Mouse (Mus musculus): Measurements from ENCODE around the gene Ccser1. TPM values are rescaled to one million over a fixed set of nuclear protein-coding genes. Genes with fewer than 3 reads are reported as not detected.

Ccser1 gene
- polyA plus RNA-seq (2015; fragmentation: Nextera tagmentation; extraction: Ambion mirVana): 3.6 and 3.8 TPM in 2 replicates

DNA sequence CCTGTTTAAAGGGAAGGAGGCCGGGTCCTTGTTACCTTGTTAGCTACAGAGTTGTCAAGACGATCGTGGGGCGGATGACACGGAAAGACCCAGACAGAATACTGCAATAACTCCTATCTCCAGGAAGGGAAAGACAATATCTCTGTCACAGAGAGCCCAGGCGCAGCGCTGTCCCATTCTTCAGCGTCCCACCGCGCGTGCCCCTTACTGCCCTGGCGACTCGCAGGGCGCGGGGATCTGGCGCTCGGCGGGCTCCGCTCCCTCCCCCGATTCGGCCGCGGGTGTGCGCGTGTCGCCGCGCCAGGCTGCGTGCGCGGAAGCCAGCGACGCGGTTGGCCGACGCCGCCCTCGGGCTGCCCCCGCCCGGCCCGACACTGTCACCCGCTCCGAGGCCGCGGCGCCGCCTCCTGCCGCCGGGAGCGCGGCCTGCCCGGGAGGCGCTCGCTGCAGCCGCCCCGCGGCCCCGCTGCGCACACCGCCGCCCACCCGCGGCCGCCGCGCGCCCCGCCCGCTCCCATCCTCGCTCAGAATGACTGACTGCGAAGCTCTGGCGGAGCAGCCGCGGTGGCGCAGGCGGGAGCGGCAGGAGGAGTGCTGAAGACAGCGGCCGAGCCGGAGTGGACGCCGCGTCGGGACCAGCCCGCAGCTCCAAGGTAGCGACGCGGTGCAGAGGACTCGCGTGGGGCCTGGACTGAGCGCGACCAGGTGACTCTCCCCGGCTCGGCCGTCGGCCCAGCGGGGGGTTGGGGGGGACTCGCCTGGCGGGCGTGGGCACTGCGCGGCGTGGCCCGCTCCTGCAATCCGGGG, at the start of gene Ccser1:
Gene Ccser1 (plus strand): TSS at position 376 of the 807 bp plus-strand sequence.
- H3K27me3 ChIP-seq (replicated peaks; ENCODE audit: control insufficient read depth, insufficient read depth, low read length): no peaks in the 10 kb centered on the region
- H3K4me2 ChIP-seq (ENCODE audit: low read depth, low read length): peak within 1 kb of the TSS; percentile 96
- under 1% methylated on average over 90 of the region's 105 CpGs for WGBS
- H3K36me3 ChIP-seq (ENCODE audit: control insufficient read depth, insufficient read depth, low read length): no peaks in the 10 kb centered on the region
- H3K9ac ChIP-seq (ENCODE audit: low read depth, low read length): peak within 1 kb of the TSS; percentile 81
- no peaks in the 10 kb centered on the region for H3K9me3 ChIP-seq (ENCODE audit: control insufficient read depth, low read length)
- H3K4me1 ChIP-seq (ENCODE audit: control insufficient read depth, insufficient read depth, low read length): no peaks in the 10 kb centered on the region
- ATAC-seq: peak; percentile 96
- peak within 1 kb of the TSS; percentile 70 for H3K27ac ChIP-seq (ENCODE audit: low read length)
- H3K4me3 ChIP-seq (ENCODE audit: low read length): peak within 1 kb of the TSS; percentile 81

DNA sequence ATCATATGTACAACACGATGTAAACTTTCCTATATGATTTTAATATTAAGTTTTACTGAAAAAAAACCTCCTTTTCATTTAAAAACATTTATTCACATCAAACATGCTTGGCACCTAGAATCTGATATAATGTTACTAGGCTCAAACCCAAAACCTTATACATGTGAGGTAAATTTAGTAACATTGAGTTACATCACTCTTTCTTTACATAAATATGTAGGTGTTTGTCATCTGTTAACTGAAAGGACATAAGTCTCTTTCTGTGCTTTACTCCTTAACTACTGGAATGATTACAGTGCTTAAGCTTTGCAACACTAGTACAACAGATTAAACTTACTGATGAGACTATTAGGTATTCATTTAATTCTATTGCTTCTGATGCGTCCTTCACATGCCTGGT, 43.7 kb upstream of the Ccser1 start:
- no peaks in the 10 kb centered on the region for H3K36me3 ChIP-seq (ENCODE audit: control insufficient read depth, insufficient read depth, low read length)
- no peaks in the 10 kb centered on the region for H3K9me3 ChIP-seq (ENCODE audit: control insufficient read depth, low read length)
- 87% methylated on average over 2 of the region's 2 CpGs for WGBS
- H3K4me2 ChIP-seq (ENCODE audit: low read depth, low read length): no peak overlapping the region
- no peak overlapping the region for H3K9ac ChIP-seq (ENCODE audit: low read depth, low read length)
- no peak for ATAC-seq
- no peaks in the 10 kb centered on the region for H3K4me1 ChIP-seq (ENCODE audit: control insufficient read depth, insufficient read depth, low read length)
- no peak overlapping the region for H3K27ac ChIP-seq (ENCODE audit: low read length)
- H3K4me3 ChIP-seq (ENCODE audit: low read length): no peak overlapping the region
- no peaks in the 10 kb centered on the region for H3K27me3 ChIP-seq (replicated peaks; ENCODE audit: control insufficient read depth, insufficient read depth, low read length)

DNA sequence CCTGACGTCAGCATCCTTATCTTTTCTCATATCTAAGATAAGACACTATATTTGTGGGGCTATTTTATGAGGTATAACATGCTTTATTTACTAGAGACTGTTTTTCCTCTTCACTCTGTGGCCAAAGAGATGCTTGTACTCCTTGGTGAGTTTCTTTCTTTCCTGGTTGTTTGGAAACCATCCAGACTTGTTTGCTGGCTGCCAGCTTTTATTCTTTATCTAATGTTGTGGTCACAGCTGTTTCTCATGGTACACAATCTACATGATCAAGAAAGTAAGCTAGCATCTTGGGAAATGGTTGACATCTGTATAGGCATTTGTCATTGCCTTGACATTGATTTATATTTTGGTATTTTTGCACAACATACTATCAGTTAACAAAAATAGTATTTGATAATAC, 37.1 kb upstream of the Ccser1 start:
- Histone ChIP-seq H3K9me3 (ENCODE audit: control insufficient read depth, low read length) (no peaks in the 10 kb centered on the region), H3K36me3 (ENCODE audit: control insufficient read depth, insufficient read depth, low read length) (no peaks in the 10 kb centered on the region), H3K9ac (ENCODE audit: low read depth, low read length) (no peak overlapping the region), H3K27me3 (replicated peaks; ENCODE audit: control insufficient read depth, insufficient read depth, low read length) (no peaks in the 10 kb centered on the region), H3K4me1 (ENCODE audit: control insufficient read depth, insufficient read depth, low read length) (no peaks in the 10 kb centered on the region), H3K4me3 (ENCODE audit: low read length) (no peak overlapping the region), H3K27ac (ENCODE audit: low read length) (no peak overlapping the region), H3K4me2 (ENCODE audit: low read depth, low read length) (no peak overlapping the region)
- ATAC-seq: no peak
- 47% methylated on average over 1 of the region's 1 CpGs for WGBS

DNA sequence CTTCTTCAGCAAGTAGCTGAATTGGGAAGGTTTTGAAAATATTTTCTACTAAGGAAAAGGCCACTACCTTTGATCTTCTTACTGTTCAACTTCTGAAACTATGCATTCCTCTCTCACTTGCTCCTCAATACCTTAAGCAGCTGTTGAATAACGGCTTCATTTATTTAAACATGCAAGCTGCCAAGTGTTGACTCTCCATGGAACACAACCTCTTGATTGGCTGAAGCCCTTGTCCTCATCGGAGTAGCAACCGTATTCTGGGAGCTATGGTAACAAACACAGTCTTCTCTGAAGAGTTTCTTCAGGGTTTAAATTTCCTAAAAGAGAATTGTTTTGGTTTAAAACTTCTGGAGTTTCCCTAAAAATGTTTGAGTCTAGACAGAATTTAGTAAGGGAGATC, 27.2 kb upstream of the Ccser1 start:
- H3K4me3 ChIP-seq (ENCODE audit: low read length): no peak overlapping the region
- no peak for ATAC-seq
- WGBS: 53% methylated on average over 3 of the region's 3 CpGs
- no peaks in the 10 kb centered on the region for H3K4me1 ChIP-seq (ENCODE audit: control insufficient read depth, insufficient read depth, low read length)
- H3K36me3 ChIP-seq (ENCODE audit: control insufficient read depth, insufficient read depth, low read length): no peaks in the 10 kb centered on the region
- no peak overlapping the region for H3K27ac ChIP-seq (ENCODE audit: low read length)
- H3K9me3 ChIP-seq (ENCODE audit: control insufficient read depth, low read length): no peaks in the 10 kb centered on the region
- no peak overlapping the region for H3K4me2 ChIP-seq (ENCODE audit: low read depth, low read length)
- H3K9ac ChIP-seq (ENCODE audit: low read depth, low read length): no peak overlapping the region
- H3K27me3 ChIP-seq (replicated peaks; ENCODE audit: control insufficient read depth, insufficient read depth, low read length): no peaks in the 10 kb centered on the region

DNA sequence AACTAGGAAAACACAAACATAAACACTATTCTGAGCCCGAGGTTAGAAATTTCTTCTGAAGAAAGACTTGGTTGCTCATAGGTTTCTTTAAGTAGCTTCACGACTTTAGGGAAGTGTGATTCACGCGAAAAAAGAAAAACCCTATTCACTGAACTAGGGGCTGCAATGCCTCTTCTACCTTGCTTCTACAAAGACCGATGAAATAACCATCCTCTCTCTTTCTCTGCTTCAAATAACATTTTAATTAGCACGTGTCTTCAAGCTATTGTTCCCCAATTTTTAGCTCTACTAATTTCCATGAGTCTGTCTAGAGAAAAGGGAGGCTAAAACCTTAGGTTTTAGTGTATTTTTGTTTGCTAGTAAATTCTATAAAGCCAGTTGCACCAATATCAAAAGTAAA, 25.5 kb upstream of the Ccser1 start:
- no peaks in the 10 kb centered on the region for H3K4me1 ChIP-seq (ENCODE audit: control insufficient read depth, insufficient read depth, low read length)
- H3K27me3 ChIP-seq (replicated peaks; ENCODE audit: control insufficient read depth, insufficient read depth, low read length): no peaks in the 10 kb centered on the region
- whole genome bisulfite sequencing: 63% methylated on average over 6 of the region's 6 CpGs
- no peak overlapping the region for H3K4me2 ChIP-seq (ENCODE audit: low read depth, low read length)
- no peak overlapping the region for H3K4me3 ChIP-seq (ENCODE audit: low read length)
- H3K27ac ChIP-seq (ENCODE audit: low read length): no peak overlapping the region
- H3K9me3 ChIP-seq (ENCODE audit: control insufficient read depth, low read length): no peaks in the 10 kb centered on the region
- ATAC-seq: no peak
- H3K36me3 ChIP-seq (ENCODE audit: control insufficient read depth, insufficient read depth, low read length): no peaks in the 10 kb centered on the region
- no peak overlapping the region for H3K9ac ChIP-seq (ENCODE audit: low read depth, low read length)

DNA sequence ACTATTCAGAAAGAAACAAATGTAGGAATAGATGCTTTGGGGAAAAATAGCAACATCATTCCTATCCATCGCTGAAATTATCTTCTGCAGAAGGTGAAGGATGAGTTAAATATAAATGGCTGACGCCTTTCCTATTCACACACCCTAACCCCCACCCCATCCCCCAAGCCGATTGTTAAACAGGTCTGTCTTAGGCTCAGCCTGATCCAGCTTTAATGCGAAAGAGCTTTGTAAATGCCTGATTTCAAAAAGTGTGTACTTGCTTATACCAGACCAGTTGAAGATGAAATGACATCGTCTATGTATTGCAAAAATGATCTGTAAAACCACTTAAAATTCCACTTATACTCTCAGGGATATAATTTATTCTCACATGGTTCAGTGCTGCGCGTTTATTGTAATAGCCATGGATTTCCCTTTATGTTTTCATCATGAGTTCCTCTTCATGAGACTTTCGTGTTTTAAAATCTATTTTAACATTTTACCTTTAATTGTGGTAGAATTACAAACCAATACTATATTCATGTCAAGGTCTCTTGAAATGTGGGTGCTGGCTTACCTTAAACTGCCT, 25.0 kb upstream of the Ccser1 start:
- no peak overlapping the region for H3K9ac ChIP-seq (ENCODE audit: low read depth, low read length)
- H3K9me3 ChIP-seq (ENCODE audit: control insufficient read depth, low read length): no peaks in the 10 kb centered on the region
- WGBS: 61% methylated on average over 8 of the region's 8 CpGs
- ATAC-seq: no peak
- no peaks in the 10 kb centered on the region for H3K27me3 ChIP-seq (replicated peaks; ENCODE audit: control insufficient read depth, insufficient read depth, low read length)
- H3K4me3 ChIP-seq (ENCODE audit: low read length): no peak overlapping the region
- no peak overlapping the region for H3K27ac ChIP-seq (ENCODE audit: low read length)
- no peaks in the 10 kb centered on the region for H3K36me3 ChIP-seq (ENCODE audit: control insufficient read depth, insufficient read depth, low read length)
- H3K4me1 ChIP-seq (ENCODE audit: control insufficient read depth, insufficient read depth, low read length): no peaks in the 10 kb centered on the region
- no peak overlapping the region for H3K4me2 ChIP-seq (ENCODE audit: low read depth, low read length)

DNA sequence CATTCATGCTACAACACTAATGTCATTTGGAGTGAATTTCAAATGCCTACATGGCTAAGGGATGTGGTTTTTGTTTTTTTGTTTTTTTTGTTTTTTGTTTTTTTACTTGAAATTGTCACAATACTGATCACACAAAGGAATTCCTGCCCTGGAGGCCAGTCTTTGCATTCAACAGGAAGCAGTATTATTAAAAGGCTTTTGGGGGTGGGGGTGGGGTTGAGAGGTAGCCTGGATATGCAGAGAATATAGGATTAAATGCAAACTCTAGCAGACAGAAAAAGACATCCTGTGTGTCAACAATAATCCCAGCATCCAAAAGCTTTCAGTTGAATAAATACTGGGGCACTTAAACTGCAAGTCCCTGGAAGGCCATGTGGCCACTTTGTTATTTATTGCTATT, 24.4 kb upstream of the Ccser1 start:
- Histone ChIP-seq H3K9me3 (ENCODE audit: control insufficient read depth, low read length) (no peaks in the 10 kb centered on the region), H3K27me3 (replicated peaks; ENCODE audit: control insufficient read depth, insufficient read depth, low read length) (no peaks in the 10 kb centered on the region), H3K4me2 (ENCODE audit: low read depth, low read length) (no peak overlapping the region), H3K27ac (ENCODE audit: low read length) (no peak overlapping the region), H3K4me3 (ENCODE audit: low read length) (no peak overlapping the region), H3K4me1 (ENCODE audit: control insufficient read depth, insufficient read depth, low read length) (no peaks in the 10 kb centered on the region), H3K36me3 (ENCODE audit: control insufficient read depth, insufficient read depth, low read length) (no peaks in the 10 kb centered on the region), H3K9ac (ENCODE audit: low read depth, low read length) (no peak overlapping the region)
- ATAC-seq: no peak

DNA sequence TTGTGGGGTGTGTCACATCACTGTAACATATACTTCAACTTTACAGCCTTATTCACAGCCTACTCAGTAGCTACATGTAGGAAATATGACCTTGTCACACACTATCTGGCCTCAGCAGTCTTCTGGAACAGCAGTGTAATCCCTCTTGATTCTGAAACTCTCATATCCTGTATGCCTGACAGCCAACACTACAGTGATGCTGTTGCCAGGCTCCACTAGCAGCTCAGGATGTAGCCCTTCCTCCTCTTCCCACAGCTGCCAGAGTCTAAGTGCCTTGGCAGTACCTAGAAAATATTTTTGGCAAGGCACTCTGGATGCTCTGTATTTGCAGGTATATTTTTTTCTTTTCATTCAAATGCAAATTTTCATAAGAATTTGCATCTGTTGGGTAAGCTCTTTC, 18.0 kb upstream of the Ccser1 start:
- Histone ChIP-seq H3K9ac (ENCODE audit: low read depth, low read length) (no peak overlapping the region), H3K4me3 (ENCODE audit: low read length) (no peak overlapping the region), H3K27ac (ENCODE audit: low read length) (no peak overlapping the region), H3K4me1 (ENCODE audit: control insufficient read depth, insufficient read depth, low read length) (no peaks in the 10 kb centered on the region), H3K27me3 (replicated peaks; ENCODE audit: control insufficient read depth, insufficient read depth, low read length) (no peaks in the 10 kb centered on the region), H3K36me3 (ENCODE audit: control insufficient read depth, insufficient read depth, low read length) (no peaks in the 10 kb centered on the region), H3K9me3 (ENCODE audit: control insufficient read depth, low read length) (no peaks in the 10 kb centered on the region), H3K4me2 (ENCODE audit: low read depth, low read length) (no peak overlapping the region)
- ATAC-seq: no peak

DNA sequence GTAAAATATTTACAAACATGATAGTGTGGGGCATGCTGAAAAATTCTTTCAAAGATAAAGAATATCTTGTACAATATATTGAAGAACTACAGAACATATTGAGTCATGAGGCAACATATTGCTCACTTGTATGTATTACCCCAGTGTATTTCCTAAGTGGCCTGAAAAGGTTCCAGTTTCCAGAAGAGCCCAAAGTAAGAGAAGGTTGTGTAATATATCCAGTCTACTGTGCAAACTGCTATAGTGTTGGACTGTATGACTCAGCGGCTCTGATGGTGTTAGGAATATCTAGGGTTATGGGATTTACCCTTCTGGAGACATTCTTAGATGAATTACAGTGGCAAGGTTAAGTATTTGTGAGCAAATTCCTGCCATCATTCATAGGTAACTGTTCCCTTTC, 13.2 kb upstream of the Ccser1 start:
- Histone ChIP-seq H3K4me1 (ENCODE audit: control insufficient read depth, insufficient read depth, low read length) (no peaks in the 10 kb centered on the region), H3K36me3 (ENCODE audit: control insufficient read depth, insufficient read depth, low read length) (no peaks in the 10 kb centered on the region), H3K9me3 (ENCODE audit: control insufficient read depth, low read length) (no peaks in the 10 kb centered on the region), H3K9ac (ENCODE audit: low read depth, low read length) (no peak overlapping the region), H3K4me2 (ENCODE audit: low read depth, low read length) (no peak overlapping the region), H3K4me3 (ENCODE audit: low read length) (no peak overlapping the region), H3K27me3 (replicated peaks; ENCODE audit: control insufficient read depth, insufficient read depth, low read length) (no peaks in the 10 kb centered on the region), H3K27ac (ENCODE audit: low read length) (no peak overlapping the region)
- WGBS: 83% methylated on average over 1 of the region's 1 CpGs
- ATAC-seq: no peak

DNA sequence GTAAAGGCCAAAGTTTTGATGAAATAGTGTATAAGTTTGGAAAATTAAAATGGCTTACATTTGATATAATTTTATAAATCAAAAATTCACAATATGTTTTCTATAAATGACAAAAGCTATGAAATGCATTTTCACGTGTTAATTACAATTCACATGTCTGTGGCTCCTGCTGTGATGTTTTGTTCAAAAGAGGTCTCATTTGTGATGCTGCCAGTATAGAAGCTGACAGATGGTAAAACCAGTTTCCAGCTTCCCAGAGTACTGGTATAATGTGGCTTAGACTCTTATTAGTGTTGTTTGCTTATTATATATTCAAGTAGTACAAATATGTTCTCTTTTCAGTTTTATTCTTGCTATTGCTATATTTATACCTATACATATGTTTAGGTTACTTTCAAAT, 4.0 kb upstream of the Ccser1 start:
- no peaks in the 10 kb centered on the region for H3K36me3 ChIP-seq (ENCODE audit: control insufficient read depth, insufficient read depth, low read length)
- no peak for ATAC-seq
- no peaks in the 10 kb centered on the region for H3K27me3 ChIP-seq (replicated peaks; ENCODE audit: control insufficient read depth, insufficient read depth, low read length)
- H3K4me3 ChIP-seq (ENCODE audit: low read length): no peak overlapping the region
- no peak overlapping the region for H3K27ac ChIP-seq (ENCODE audit: low read length)
- WGBS: 75% methylated on average over 1 of the region's 1 CpGs
- H3K4me1 ChIP-seq (ENCODE audit: control insufficient read depth, insufficient read depth, low read length): no peaks in the 10 kb centered on the region
- no peak overlapping the region for H3K9ac ChIP-seq (ENCODE audit: low read depth, low read length)
- no peaks in the 10 kb centered on the region for H3K9me3 ChIP-seq (ENCODE audit: control insufficient read depth, low read length)
- H3K4me2 ChIP-seq (ENCODE audit: low read depth, low read length): no peak overlapping the region
